Mouse (Mus musculus) liver, adult 2 months (tissue): Measurements from ENCODE around the gene Sec62.

ENCODE experiments used
- CTCF ChIP-seq: fragments of 200-500 bp; IDR thresholded peaks from 2 replicates; pipeline ENCODE4 v1.5.1; 2011; ENCODE audit warnings: low read depth, low read length, control low read depth
- POLR2A ChIP-seq: fragments of 200-500 bp; IDR thresholded peaks from 2 replicates; pipeline ENCODE4 v1.6.1; 2011; ENCODE audit warnings: low read length, control low read depth; ENCODE audit not compliant: insufficient read depth; ENCODE audit errors: extremely low read depth

GRCm38 (mm10) chr3:30822163-30822562 lies 29.5 kb downstream of the Sec62 start:
- TF ChIP-seq CTCF, result no peak
- no peak for TF ChIP-seq POLR2A
